Mouse (Mus musculus): Measurements from ENCODE around the gene Hbp1. TPM values are rescaled to one million over a fixed set of nuclear protein-coding genes. Genes with fewer than 3 reads are reported as not detected.
A peak's percentile ranks its signal among the peaks of the same experiment; 100 is the strongest.

Hbp1 gene
- total and polyA plus RNA-seq, 2 experiments, result 57.3 to 117 TPM

DNA sequence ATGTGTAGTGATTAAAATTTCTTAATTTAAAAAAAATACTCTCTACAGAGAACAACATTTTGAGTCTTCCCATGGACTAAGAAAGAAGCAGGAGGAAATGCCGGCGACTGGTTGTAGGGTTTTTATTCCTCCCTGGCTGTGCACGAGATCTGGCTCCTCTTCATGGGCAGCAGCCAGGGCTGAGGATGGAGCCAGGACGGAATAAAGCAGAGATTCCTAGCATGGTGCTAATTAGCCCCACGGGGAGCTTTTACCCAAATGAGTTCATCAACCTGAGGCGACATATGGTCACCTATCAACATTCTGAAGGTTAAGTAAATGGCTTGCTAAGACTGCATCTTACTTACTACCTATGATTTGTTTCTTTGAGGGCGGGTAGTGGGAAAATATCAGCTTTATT is 32.9 kb upstream of the Hbp1 start:
- no peak overlapping the region for H3K4me3 ChIP-seq (ENCODE audit: insufficient read depth, low read depth, low read length)
- no peaks in the 10 kb centered on the region for H3K79me2 ChIP-seq (ENCODE audit: control insufficient read depth, insufficient read depth, low read length)
- no peak overlapping the region for H3K27ac ChIP-seq (replicated peaks; ENCODE audit: insufficient read depth, low read depth, low read length)
- no peaks in the 10 kb centered on the region for H3K36me3 ChIP-seq (ENCODE audit: control insufficient read depth, insufficient read depth, low read length)
- WGBS, result 79% methylated on average over 7 of the region's 7 CpGs
- no peaks in the 10 kb centered on the region for H3K27me3 ChIP-seq (ENCODE audit: control insufficient read depth, insufficient read depth, low read length)
- TF ChIP-seq CTCF (IDR thresholded peaks at IDR 0.05; ENCODE audit: low read depth, low read length), result no peak
- no peak for TF ChIP-seq POLR2A (IDR thresholded peaks at IDR 0.05; ENCODE audit: extremely low read depth, insufficient read depth, low read length)
- H3K9ac ChIP-seq (ENCODE audit: low read depth, low read length), result no peak overlapping the region
- no peak for DNase-seq (ENCODE audit: extremely low read depth, low read depth, low spot score)
- no peaks in the 10 kb centered on the region for H3K4me1 ChIP-seq (ENCODE audit: control insufficient read depth, insufficient read depth, low read length)

DNA sequence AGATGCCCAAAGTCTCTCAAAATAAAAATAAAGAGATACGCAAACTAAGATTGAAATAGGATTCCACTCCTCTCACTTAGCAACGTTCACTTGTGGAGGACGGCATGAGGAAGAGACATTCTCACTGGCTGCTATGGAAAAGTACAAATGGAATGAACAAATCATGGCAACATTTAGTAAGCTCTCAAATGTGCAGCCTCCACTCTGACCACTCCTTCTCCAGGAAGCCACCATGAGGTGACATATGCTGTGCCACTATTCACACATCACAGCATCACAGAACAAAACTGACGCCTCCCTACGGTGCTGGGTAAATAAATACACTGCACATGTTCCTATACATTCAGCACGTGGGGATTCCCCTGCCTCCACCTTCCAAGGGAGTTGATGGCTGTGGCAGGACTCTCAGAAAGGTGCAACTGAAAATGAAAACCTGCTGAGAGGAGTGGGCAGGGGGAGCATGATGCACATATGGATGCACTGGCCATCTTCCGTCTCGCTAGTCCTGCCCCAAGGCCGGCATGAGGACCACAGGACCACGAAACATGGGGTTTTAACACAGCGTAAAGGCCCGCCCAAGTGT is 27.4 kb upstream of the Hbp1 start:
- Histone ChIP-seq H3K27me3 (ENCODE audit: control insufficient read depth, insufficient read depth, low read length) (no peaks in the 10 kb centered on the region), H3K4me1 (ENCODE audit: control insufficient read depth, insufficient read depth, low read length) (no peaks in the 10 kb centered on the region), H3K27ac (replicated peaks; ENCODE audit: insufficient read depth, low read depth, low read length) (no peak overlapping the region), H3K9ac (ENCODE audit: low read depth, low read length) (no peak overlapping the region), H3K36me3 (ENCODE audit: control insufficient read depth, insufficient read depth, low read length) (no peaks in the 10 kb centered on the region), H3K79me2 (ENCODE audit: control insufficient read depth, insufficient read depth, low read length) (no peaks in the 10 kb centered on the region), H3K4me3 (ENCODE audit: insufficient read depth, low read depth, low read length) (no peak overlapping the region)
- TF ChIP-seq POLR2A (IDR thresholded peaks at IDR 0.05; ENCODE audit: extremely low read depth, insufficient read depth, low read length), result no peak
- TF ChIP-seq CTCF (IDR thresholded peaks at IDR 0.05; ENCODE audit: low read depth, low read length), result no peak
- 81% methylated on average over 12 of the region's 12 CpGs for WGBS
- no peak for DNase-seq (ENCODE audit: extremely low read depth, low read depth, low spot score)

DNA sequence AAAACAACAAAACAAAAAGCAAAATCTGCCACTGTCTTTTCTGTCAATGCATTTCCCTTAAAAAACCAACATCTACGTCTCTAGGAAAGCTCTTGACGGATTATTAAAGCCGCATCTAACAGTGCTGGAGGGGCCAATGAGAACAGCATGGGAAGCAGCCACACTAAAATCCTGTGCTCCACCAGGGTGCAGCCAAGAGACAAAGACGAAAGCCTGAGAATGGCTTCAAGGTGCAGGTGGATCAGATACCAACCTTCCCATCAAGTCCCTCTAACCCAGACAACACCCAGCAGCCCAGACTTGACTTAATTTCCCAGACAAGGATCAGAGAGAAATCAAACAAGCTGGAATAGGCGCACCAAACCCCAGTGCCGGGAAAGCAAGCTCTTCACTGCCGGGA is 26.2 kb upstream of the Hbp1 start:
- 57% methylated on average over 7 of the region's 7 CpGs for WGBS
- H3K27ac ChIP-seq (replicated peaks; ENCODE audit: insufficient read depth, low read depth, low read length), result no peak overlapping the region
- no peaks in the 10 kb centered on the region for H3K79me2 ChIP-seq (ENCODE audit: control insufficient read depth, insufficient read depth, low read length)
- DNase-seq (ENCODE audit: extremely low read depth, low read depth, low spot score), result no peak
- no peak overlapping the region for H3K9ac ChIP-seq (ENCODE audit: low read depth, low read length)
- no peaks in the 10 kb centered on the region for H3K27me3 ChIP-seq (ENCODE audit: control insufficient read depth, insufficient read depth, low read length)
- no peaks in the 10 kb centered on the region for H3K36me3 ChIP-seq (ENCODE audit: control insufficient read depth, insufficient read depth, low read length)
- TF ChIP-seq CTCF (IDR thresholded peaks at IDR 0.05; ENCODE audit: low read depth, low read length) (peak; percentile 15; the same call in 1 of the 2 replicates), POLR2A (IDR thresholded peaks at IDR 0.05; ENCODE audit: extremely low read depth, insufficient read depth, low read length) (no peak)
- H3K4me3 ChIP-seq (ENCODE audit: insufficient read depth, low read depth, low read length), result no peak overlapping the region
- H3K4me1 ChIP-seq (ENCODE audit: control insufficient read depth, insufficient read depth, low read length), result no peaks in the 10 kb centered on the region

DNA sequence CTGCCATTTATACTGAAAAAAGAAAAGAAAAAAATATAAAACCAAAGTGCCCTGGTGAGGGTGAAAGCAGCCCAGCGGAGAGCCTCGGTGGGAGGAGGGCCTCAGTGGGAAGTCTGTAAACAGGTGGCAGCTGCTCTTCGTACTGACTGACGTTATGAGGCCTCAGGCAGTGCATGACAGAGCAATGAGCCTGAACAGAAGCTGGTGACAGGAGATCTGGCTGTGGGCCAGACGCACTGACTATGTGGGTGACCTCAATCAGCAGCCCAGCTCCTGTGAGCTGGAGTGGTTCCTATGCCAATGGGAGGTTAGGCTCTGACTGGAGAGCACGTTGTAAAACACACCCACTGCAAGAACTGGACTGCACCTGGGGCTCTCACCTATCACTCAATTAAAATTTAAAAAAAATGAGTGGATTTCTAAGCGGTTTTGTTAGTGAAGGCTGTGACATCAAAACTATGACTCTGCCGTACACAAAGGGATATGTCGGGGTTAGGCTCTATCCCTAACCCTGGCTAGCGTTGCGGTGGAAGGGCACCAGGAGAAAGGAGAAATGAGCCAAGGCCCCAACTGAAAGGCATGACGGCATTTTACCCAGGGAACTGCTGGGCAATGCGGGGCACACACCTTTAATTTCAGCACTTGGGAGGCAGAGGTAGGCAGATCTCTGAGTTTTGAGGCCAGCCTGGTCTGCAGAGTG is 23.3 kb upstream of the Hbp1 start:
- TF ChIP-seq CTCF (IDR thresholded peaks at IDR 0.05; ENCODE audit: low read depth, low read length), result no peak
- no peak for TF ChIP-seq POLR2A (IDR thresholded peaks at IDR 0.05; ENCODE audit: extremely low read depth, insufficient read depth, low read length)
- no peaks in the 10 kb centered on the region for H3K4me1 ChIP-seq (ENCODE audit: control insufficient read depth, insufficient read depth, low read length)
- H3K9ac ChIP-seq (ENCODE audit: low read depth, low read length), result no peak overlapping the region
- DNase-seq (ENCODE audit: extremely low read depth, low read depth, low spot score), result peak; percentile 53
- H3K79me2 ChIP-seq (ENCODE audit: control insufficient read depth, insufficient read depth, low read length), result no peaks in the 10 kb centered on the region
- H3K27ac ChIP-seq (replicated peaks; ENCODE audit: insufficient read depth, low read depth, low read length), result no peak overlapping the region
- no peaks in the 10 kb centered on the region for H3K36me3 ChIP-seq (ENCODE audit: control insufficient read depth, insufficient read depth, low read length)
- H3K4me3 ChIP-seq (ENCODE audit: insufficient read depth, low read depth, low read length), result no peak overlapping the region
- 60% methylated on average over 13 of the region's 13 CpGs for WGBS
- no peaks in the 10 kb centered on the region for H3K27me3 ChIP-seq (ENCODE audit: control insufficient read depth, insufficient read depth, low read length)

DNA sequence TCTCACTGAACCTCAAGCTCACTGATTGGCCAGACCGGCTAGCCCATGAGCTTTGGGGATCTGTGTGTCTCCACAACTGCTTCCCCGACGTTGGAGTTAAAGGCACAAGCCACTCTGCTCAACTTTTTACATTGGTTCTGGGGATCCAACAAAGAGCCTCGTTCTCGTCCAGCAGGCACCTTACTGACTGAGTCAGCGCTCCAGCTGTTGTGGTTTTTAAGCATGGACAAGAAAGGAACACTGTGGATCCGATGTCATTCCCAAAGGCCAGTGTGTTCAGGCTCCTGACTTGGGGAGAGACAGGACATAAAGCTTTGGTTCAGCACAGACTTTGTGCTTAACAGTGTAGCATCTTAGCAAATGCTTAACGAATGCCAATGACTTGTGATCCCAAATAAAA is 21.2 kb upstream of the Hbp1 start:
- TF ChIP-seq CTCF (IDR thresholded peaks at IDR 0.05; ENCODE audit: low read depth, low read length), result no peak
- H3K79me2 ChIP-seq (ENCODE audit: control insufficient read depth, insufficient read depth, low read length), result no peaks in the 10 kb centered on the region
- H3K27ac ChIP-seq (replicated peaks; ENCODE audit: insufficient read depth, low read depth, low read length), result no peak overlapping the region
- H3K36me3 ChIP-seq (ENCODE audit: control insufficient read depth, insufficient read depth, low read length), result no peaks in the 10 kb centered on the region
- H3K4me1 ChIP-seq (ENCODE audit: control insufficient read depth, insufficient read depth, low read length), result no peaks in the 10 kb centered on the region
- H3K27me3 ChIP-seq (ENCODE audit: control insufficient read depth, insufficient read depth, low read length), result no peaks in the 10 kb centered on the region
- WGBS, result 82% methylated on average over 8 of the region's 8 CpGs
- H3K9ac ChIP-seq (ENCODE audit: low read depth, low read length), result no peak overlapping the region
- no peak for DNase-seq (ENCODE audit: extremely low read depth, low read depth, low spot score)
- no peak overlapping the region for H3K4me3 ChIP-seq (ENCODE audit: insufficient read depth, low read depth, low read length)

DNA sequence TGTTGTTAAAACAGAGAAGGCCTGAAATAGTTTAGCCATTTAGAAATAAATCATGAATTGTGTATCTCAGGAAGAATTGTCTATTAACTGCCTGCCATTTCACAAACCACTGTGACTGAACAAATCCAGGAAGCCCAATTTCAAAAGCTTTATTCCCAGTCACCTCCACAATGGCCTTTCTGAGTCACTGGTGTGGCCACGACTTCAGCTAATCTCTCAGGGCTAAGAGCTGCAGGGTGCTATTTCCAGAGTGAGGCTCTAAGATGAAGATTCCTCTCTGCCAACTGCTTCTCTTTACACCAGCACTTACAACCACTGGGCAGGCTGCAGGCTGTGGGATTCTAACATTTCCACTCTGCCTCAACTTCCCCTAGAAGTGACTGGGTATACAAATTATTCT is 18.8 kb upstream of the Hbp1 start:
- H3K27me3 ChIP-seq (ENCODE audit: control insufficient read depth, insufficient read depth, low read length), result no peaks in the 10 kb centered on the region
- 61% methylated on average over 1 of the region's 1 CpGs for WGBS
- no peaks in the 10 kb centered on the region for H3K79me2 ChIP-seq (ENCODE audit: control insufficient read depth, insufficient read depth, low read length)
- no peak overlapping the region for H3K27ac ChIP-seq (replicated peaks; ENCODE audit: insufficient read depth, low read depth, low read length)
- no peak overlapping the region for H3K4me3 ChIP-seq (ENCODE audit: insufficient read depth, low read depth, low read length)
- H3K9ac ChIP-seq (ENCODE audit: low read depth, low read length), result no peak overlapping the region
- no peaks in the 10 kb centered on the region for H3K36me3 ChIP-seq (ENCODE audit: control insufficient read depth, insufficient read depth, low read length)
- TF ChIP-seq POLR2A (IDR thresholded peaks at IDR 0.05; ENCODE audit: extremely low read depth, insufficient read depth, low read length) (no peak), CTCF (IDR thresholded peaks at IDR 0.05; ENCODE audit: low read depth, low read length) (no peak)
- no peaks in the 10 kb centered on the region for H3K4me1 ChIP-seq (ENCODE audit: control insufficient read depth, insufficient read depth, low read length)
- DNase-seq (ENCODE audit: extremely low read depth, low read depth, low spot score), result no peak
